Mouse (Mus musculus) heart, embryonic 10.5 days (tissue): ENCODE results near the gene Pdk2. TPM values are rescaled to one million over a fixed set of nuclear protein-coding genes. Genes with fewer than 3 reads are reported as not detected.

Experiments used
- DNase-seq: peaks from one replicate; pipeline ENCODE4 v3.0.0-alpha.2; 2017; ENCODE audit warnings: low spot score
- H3K27ac ChIP-seq: fragments of 300-500 bp; sonication (generic); 2 replicates; pipeline ENCODE4 v1.5.1; 2016; ENCODE audit warnings: mild to moderate bottlenecking
- H3K27me3 ChIP-seq: fragments of 300-500 bp; sonication (generic); 2 replicates; pipeline ENCODE4 v1.6.1; 2016; ENCODE audit warnings: mild to moderate bottlenecking; ENCODE audit not compliant: poor library complexity, insufficient read depth, severe bottlenecking
- H3K36me3 ChIP-seq: fragments of 300-500 bp; sonication (generic); 2 replicates; pipeline ENCODE4 v1.6.1; 2016; ENCODE audit warnings: mild to moderate bottlenecking, moderate library complexity
- H3K4me1 ChIP-seq: fragments of 300-500 bp; sonication (generic); 2 replicates; pipeline ENCODE4 v1.6.1; 2016; ENCODE audit warnings: mild to moderate bottlenecking
- H3K4me3 ChIP-seq: fragments of 300-500 bp; sonication (generic); 2 replicates; pipeline ENCODE4 v1.5.1; 2016; ENCODE audit warnings: mild to moderate bottlenecking, moderate library complexity
- H3K9me3 ChIP-seq: fragments of 300-500 bp; sonication (generic); 2 replicates; pipeline ENCODE4 v1.6.1; 2016; ENCODE audit warnings: mild to moderate bottlenecking, moderate library complexity
- WGBS: fragments of 180-500 bp; shearing (Covaris S2); methylation state at CpG from one replicate; pipeline ENCODE4 v1.1.7; 2016; 5-methylcytosine and 5-hydroxymethylcytosine counted together
- polyA plus RNA-seq: library from polyadenylated mRNA; unstranded; fragments of >200 nt; fragmentation: Nextera tagmentation; extraction: Ambion mirVana; gene quantifications from 2 replicates; pipeline ENCODE4 v1.2.1, GENCODE M21; 2016

Pdk2 gene
- polyA plus RNA-seq, 1 experiment from 2014 or later = 27.4 TPM

GRCm38 (mm10) chr11:95034902-95035301, 6.3 kb downstream of the Pdk2 start:
- H3K4me1 ChIP-seq = peaks cover 27% of the 10 kb centered on the region
- H3K4me3 ChIP-seq = no peak overlapping the region
- peaks cover 37% of the 10 kb centered on the region; the same call in 1 of the 2 replicates for H3K36me3 ChIP-seq
- no peaks in the 10 kb centered on the region for H3K9me3 ChIP-seq
- peaks cover 47% of the 10 kb centered on the region for H3K27me3 ChIP-seq
- no peak for DNase-seq
- no peak overlapping the region for H3K27ac ChIP-seq
- WGBS = 67% methylated on average over 10 of the region's 10 CpGs

GRCm38 (mm10) chr11:95033617-95034016, 7.5 kb downstream of the Pdk2 start:
- 19% methylated on average over 14 of the region's 14 CpGs for WGBS
- Histone ChIP-seq H3K9me3 (no peaks in the 10 kb centered on the region), H3K27ac (peak overlapping the region; percentile 53), H3K4me3 (peak overlapping the region; percentile 25), H3K36me3 (peaks cover 43% of the 10 kb centered on the region; the same call in 1 of the 2 replicates), H3K27me3 (peaks cover 50% of the 10 kb centered on the region), H3K4me1 (peaks cover 32% of the 10 kb centered on the region)
- no peak for DNase-seq

- H3K27ac ChIP-seq = peak overlapping the region; percentile 53
- H3K36me3 ChIP-seq = peaks cover 45% of the 10 kb centered on the region; the same call in 1 of the 2 replicates
- 26% methylated on average over 6 of the region's 6 CpGs for WGBS
- H3K4me3 ChIP-seq = no peak overlapping the region
- no peak for DNase-seq
- peaks cover 33% of the 10 kb centered on the region for H3K4me1 ChIP-seq
- peaks cover 56% of the 10 kb centered on the region for H3K27me3 ChIP-seq
- no peaks in the 10 kb centered on the region for H3K9me3 ChIP-seq
These were observed 8.2 kb downstream of the Pdk2 start for GRCm38 (mm10) chr11:95032945-95033344.

DNA sequence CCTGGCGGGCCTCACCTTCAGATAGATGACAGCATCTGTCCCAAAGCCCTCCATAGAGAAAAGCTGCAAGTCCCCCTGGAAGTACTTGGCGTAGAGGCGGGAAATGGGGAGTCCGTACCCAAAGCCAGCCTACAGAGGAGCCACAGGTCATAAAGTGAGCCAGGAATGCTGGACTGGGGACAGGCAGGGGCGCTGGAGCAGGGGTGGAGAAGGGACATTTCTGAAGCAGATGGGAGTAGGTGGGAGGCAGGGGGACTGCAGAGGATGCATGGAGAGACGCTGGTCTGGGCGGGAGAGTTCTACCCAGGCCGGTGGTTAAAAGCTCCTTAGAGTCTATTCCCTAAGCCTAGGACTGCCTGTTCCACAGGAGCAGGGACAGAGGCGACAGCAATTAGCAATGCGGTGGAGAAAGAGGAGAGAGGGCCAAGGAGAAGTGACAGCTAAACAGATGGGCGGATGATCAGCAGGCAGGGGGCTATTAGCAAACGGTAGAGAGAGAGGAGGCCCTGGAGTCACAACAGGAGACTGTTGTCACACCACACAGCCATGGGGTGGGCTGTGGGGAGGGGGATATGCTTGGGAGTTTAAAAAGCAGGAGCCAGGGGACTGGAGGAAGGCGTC, 13.2 kb downstream of the Pdk2 start:
- DNase-seq = no peak
- H3K36me3 ChIP-seq = peaks cover 65% of the 10 kb centered on the region
- H3K27me3 ChIP-seq = peaks cover 41% of the 10 kb centered on the region
- H3K27ac ChIP-seq = no peak overlapping the region
- no peaks in the 10 kb centered on the region for H3K9me3 ChIP-seq
- 27% methylated on average over 13 of the region's 13 CpGs for WGBS
- H3K4me3 ChIP-seq = no peak overlapping the region
- H3K4me1 ChIP-seq = peaks cover 27% of the 10 kb centered on the region

DNA sequence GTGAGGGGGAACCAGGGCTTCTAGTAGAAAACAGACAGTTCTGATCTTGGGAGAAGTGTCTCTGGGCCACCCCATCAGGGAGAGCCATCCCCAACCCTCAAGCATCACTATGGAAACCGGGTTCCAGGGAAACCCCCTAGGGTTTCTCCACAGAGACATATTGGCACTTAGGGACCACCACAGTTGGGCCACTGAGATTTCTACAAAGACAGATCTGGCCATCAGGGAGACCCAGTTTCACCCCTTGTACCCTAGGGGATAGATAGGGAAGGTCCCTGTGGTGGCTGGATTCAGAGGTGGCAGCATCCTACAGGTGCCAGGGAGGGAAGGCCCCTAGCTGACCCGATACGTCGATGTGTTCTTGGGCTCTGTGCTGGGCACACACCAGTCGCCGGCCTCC, 14.3 kb downstream of the Pdk2 start:
- no peak overlapping the region for H3K27ac ChIP-seq
- H3K9me3 ChIP-seq = no peaks in the 10 kb centered on the region
- no peak overlapping the region for H3K4me3 ChIP-seq
- WGBS = 72% methylated on average over 6 of the region's 6 CpGs
- peaks cover 23% of the 10 kb centered on the region for H3K4me1 ChIP-seq
- H3K36me3 ChIP-seq = peaks cover 72% of the 10 kb centered on the region
- H3K27me3 ChIP-seq = peaks cover 31% of the 10 kb centered on the region
- no peak for DNase-seq

DNA sequence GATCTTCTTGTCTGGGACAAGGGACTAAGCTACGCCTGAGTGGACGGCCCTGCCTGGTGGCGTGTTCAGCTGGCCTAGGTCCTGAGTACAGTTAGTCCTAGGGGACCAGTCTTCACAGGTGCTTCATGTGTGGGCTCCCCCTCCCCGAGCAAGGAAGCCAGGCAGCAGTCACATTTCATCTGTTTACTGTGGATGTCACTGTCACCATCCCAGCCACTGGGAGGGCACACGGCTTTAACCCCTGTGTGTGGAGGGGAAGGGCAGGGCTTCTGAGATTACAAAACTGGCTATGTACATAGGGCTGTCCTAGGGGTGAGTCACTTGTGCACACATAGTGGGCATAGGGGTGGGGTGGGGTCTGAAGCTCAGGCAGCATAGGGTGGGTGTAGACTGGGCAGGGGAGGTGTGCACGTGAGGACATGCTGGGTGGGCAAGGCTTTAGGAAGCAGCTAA, 15.0 kb downstream of the Pdk2 start:
- WGBS = 79% methylated on average over 6 of the region's 6 CpGs

GRCm38 (mm10) chr11:95025227-95026012, 15.7 kb downstream of the Pdk2 start:
- no peaks in the 10 kb centered on the region for H3K9me3 ChIP-seq
- H3K4me3 ChIP-seq = no peak overlapping the region
- H3K4me1 ChIP-seq = peaks cover 23% of the 10 kb centered on the region
- DNase-seq = no peak
- peaks cover 40% of the 10 kb centered on the region for H3K27me3 ChIP-seq
- H3K36me3 ChIP-seq = peaks cover 82% of the 10 kb centered on the region
- WGBS = 86% methylated on average over 11 of the region's 11 CpGs
- no peak overlapping the region for H3K27ac ChIP-seq

More for the DNA sequence above, 15.0 kb downstream of the Pdk2 start:
- no peak overlapping the region for H3K27ac ChIP-seq
- H3K9me3 ChIP-seq = no peaks in the 10 kb centered on the region
- H3K27me3 ChIP-seq = peaks cover 34% of the 10 kb centered on the region
- H3K4me3 ChIP-seq = no peak overlapping the region
- peaks cover 23% of the 10 kb centered on the region for H3K4me1 ChIP-seq
- H3K36me3 ChIP-seq = peaks cover 75% of the 10 kb centered on the region
- DNase-seq = no peak

DNA sequence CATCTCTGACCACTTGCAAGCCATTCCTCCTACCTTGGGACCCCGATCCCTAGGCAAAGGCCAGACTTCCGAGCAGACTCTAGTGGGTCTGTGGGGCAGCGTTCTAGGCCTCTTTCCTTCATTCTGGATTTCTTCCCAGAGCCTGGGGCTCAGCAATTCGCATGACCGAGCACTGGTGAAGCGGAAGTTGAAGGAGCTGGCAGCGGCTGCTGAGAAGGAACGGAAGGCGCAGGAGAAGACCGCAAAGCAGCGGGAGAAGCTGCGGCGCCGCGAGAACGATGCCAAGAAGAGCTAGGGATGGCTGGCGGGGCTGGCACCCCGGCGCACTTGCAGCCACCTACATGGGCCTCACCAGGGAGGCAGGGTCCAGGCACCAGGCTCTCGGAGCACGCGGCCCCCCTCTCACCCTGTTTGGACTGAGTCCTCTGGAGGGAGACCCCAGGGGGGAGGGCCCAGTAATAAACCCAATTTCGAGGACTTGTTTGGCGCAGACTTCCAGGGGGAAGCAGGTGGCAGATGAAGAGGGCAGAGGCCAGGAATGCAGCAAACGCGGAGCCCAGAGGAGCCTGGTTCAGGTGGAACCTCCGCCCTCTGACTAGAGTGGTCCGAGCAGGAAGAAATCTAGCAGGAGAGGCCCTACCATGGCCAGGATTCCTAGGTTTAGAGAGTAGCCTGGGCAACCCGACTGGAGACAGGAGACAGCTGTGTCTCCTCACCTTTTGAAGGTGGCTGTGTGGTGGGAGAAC, 16.5 kb downstream of the Pdk2 start:
- WGBS = 73% methylated on average over 29 of the region's 29 CpGs
- Histone ChIP-seq H3K36me3 (peaks cover 86% of the 10 kb centered on the region), H3K27me3 (peaks cover 48% of the 10 kb centered on the region), H3K27ac (no peak overlapping the region), H3K4me3 (no peak overlapping the region), H3K9me3 (no peaks in the 10 kb centered on the region), H3K4me1 (peaks cover 27% of the 10 kb centered on the region)
- DNase-seq = no peak

DNA sequence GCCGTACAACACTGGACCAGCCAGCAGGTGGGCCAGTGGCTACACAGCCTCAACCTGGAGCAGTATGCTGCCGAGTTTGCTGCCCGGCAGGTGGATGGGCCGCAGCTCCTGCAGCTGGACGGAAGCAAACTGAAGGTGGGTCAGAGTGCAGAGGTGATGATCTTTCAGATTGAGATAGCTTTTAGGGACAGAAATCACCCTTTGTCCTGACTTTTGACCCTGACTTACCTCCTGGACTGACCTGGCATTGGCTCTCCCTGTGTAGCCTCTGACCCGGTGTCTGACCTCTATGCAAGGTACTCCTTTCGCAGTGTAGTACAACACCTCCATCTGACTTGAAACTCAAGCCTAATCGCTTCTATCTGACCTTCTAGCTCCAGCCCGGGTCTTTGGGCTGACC, 17.7 kb downstream of the Pdk2 start:
- WGBS = 95% methylated on average over 9 of the region's 9 CpGs
- no peak overlapping the region for H3K27ac ChIP-seq
- no peak overlapping the region for H3K4me3 ChIP-seq
- peaks cover 21% of the 10 kb centered on the region for H3K4me1 ChIP-seq
- DNase-seq = no peak
- H3K9me3 ChIP-seq = no peaks in the 10 kb centered on the region
- H3K36me3 ChIP-seq = peaks cover 88% of the 10 kb centered on the region
- peaks cover 55% of the 10 kb centered on the region for H3K27me3 ChIP-seq

- H3K4me1 ChIP-seq = peaks cover 24% of the 10 kb centered on the region
- H3K27ac ChIP-seq = no peak overlapping the region
- H3K9me3 ChIP-seq = no peaks in the 10 kb centered on the region
- H3K36me3 ChIP-seq = peaks cover 89% of the 10 kb centered on the region
- WGBS = 73% methylated on average over 10 of the region's 10 CpGs
- peaks cover 52% of the 10 kb centered on the region for H3K27me3 ChIP-seq
- DNase-seq = no peak
- no peak overlapping the region for H3K4me3 ChIP-seq
These were observed 18.7 kb downstream of the Pdk2 start for GRCm38 (mm10) chr11:95022237-95022992.

- H3K4me1 ChIP-seq = peaks cover 51% of the 10 kb centered on the region
- WGBS = 50% methylated on average over 3 of the region's 3 CpGs
- peak overlapping the region; percentile 81 for H3K27ac ChIP-seq
- DNase-seq = no peak
- peak overlapping the region; percentile 29; the same call in 1 of the 2 replicates for H3K4me3 ChIP-seq
- H3K27me3 ChIP-seq = peaks cover 26% of the 10 kb centered on the region
- H3K9me3 ChIP-seq = no peaks in the 10 kb centered on the region
- H3K36me3 ChIP-seq = peaks cover 51% of the 10 kb centered on the region
These were observed 25.7 kb downstream of the Pdk2 start for GRCm38 (mm10) chr11:95015484-95015883.

DNA sequence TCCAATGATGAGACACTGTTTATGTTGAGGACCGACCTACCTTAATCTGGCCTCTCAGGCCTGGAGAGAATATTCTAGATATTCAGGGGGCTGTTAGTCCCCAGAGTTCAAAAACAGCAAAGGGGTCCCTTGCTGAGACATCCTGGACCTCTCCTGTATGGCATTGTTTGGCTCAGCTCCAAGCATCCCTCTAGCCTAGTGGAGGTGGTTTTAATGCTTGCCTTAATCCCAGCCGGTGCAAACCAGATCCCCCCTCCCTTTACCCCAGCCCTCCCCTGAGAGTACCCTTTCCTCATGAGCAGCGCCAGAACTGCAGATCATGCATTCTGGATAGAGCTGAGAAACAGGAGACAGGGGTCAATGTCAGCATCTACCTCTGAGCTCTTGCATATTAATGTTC, 28.7 kb downstream of the Pdk2 start:
- no peaks in the 10 kb centered on the region for H3K9me3 ChIP-seq
- peak overlapping the region; percentile 69 for H3K27ac ChIP-seq
- H3K36me3 ChIP-seq = peaks cover 23% of the 10 kb centered on the region; the same call in 1 of the 2 replicates
- H3K4me1 ChIP-seq = peaks cover 67% of the 10 kb centered on the region
- WGBS = 44% methylated on average over 3 of the region's 3 CpGs
- H3K27me3 ChIP-seq = no peaks in the 10 kb centered on the region
- DNase-seq = no peak
- H3K4me3 ChIP-seq = no peak overlapping the region
